Mouse (Mus musculus): Measurements from ENCODE around the gene Zscan29.

Gene Zscan29

GRCm38 (mm10) chr2:121170980-121171742 is at the start of gene Zscan29:
Gene Zscan29 (minus strand): TSS chr2:121171125.
- DNase-seq (ENCODE audit: low spot score in 2 of 2) = peak; percentile 83 to 86

- no peak for DNase-seq (ENCODE audit: low spot score in 2 of 2)
Observed at GRCm38 (mm10) chr2:121219994-121220393, 49.1 kb upstream of the Zscan29 start.

GRCm38 (mm10) chr2:121219177-121219576 is 48.3 kb upstream of the Zscan29 start:
- no peak for DNase-seq (ENCODE audit: low spot score in 2 of 2)

- DNase-seq (ENCODE audit: low spot score in 2 of 2) = no peak
Observed at GRCm38 (mm10) chr2:121214491-121214890, 43.6 kb upstream of the Zscan29 start.

- DNase-seq (ENCODE audit: low spot score in 2 of 2) = no peak
Observed at GRCm38 (mm10) chr2:121206541-121206940, 35.6 kb upstream of the Zscan29 start.

- DNase-seq (ENCODE audit: low spot score in 2 of 2) = no peak
Observed at GRCm38 (mm10) chr2:121204276-121204675, 33.4 kb upstream of the Zscan29 start.

GRCm38 (mm10) chr2:121195466-121195865 is 24.5 kb upstream of the Zscan29 start:
- DNase-seq (ENCODE audit: low spot score in 2 of 2) = no peak

GRCm38 (mm10) chr2:121188530-121188929 is 17.6 kb upstream of the Zscan29 start:
- DNase-seq (ENCODE audit: low spot score in 2 of 2) = no peak

GRCm38 (mm10) chr2:121184142-121184541 is 13.2 kb upstream of the Zscan29 start:
- no peak for DNase-seq (ENCODE audit: low spot score in 2 of 2)

- DNase-seq (ENCODE audit: low spot score in 2 of 2) = no peak
Observed at GRCm38 (mm10) chr2:121183431-121183830, 12.5 kb upstream of the Zscan29 start.

- DNase-seq (ENCODE audit: low spot score in 2 of 2) = no peak
Observed at GRCm38 (mm10) chr2:121178828-121179479, 8.0 kb upstream of the Zscan29 start.

GRCm38 (mm10) chr2:121170481-121170971 is 399 bp downstream of the Zscan29 start, which contains the start of gene Tubgcp4:
Gene Tubgcp4 (plus strand): TSS chr2:121170654.
- no peak for DNase-seq (ENCODE audit: low spot score in 2 of 2)

GRCm38 (mm10) chr2:121169902-121170301 is 1.0 kb downstream of the Zscan29 start:
- peak; percentile 6 to 20 for DNase-seq (ENCODE audit: low spot score in 2 of 2)

GRCm38 (mm10) chr2:121169173-121169572 is 1.8 kb downstream of the Zscan29 start:
- no peak for DNase-seq (ENCODE audit: low spot score in 2 of 2)

GRCm38 (mm10) chr2:121153100-121153499 is 17.8 kb downstream of the Zscan29 start:
- no peak for DNase-seq (ENCODE audit: low spot score in 2 of 2)

- no peak for DNase-seq (ENCODE audit: low spot score in 2 of 2)
Observed at GRCm38 (mm10) chr2:121149679-121150078, 21.2 kb downstream of the Zscan29 start.

- DNase-seq (ENCODE audit: low spot score in 2 of 2) = no peak
Observed at GRCm38 (mm10) chr2:121142415-121142814, 28.5 kb downstream of the Zscan29 start.

- no peak for DNase-seq (ENCODE audit: low spot score in 2 of 2)
Observed at GRCm38 (mm10) chr2:121141216-121142035, 29.5 kb downstream of the Zscan29 start.

GRCm38 (mm10) chr2:121140018-121140882 is 30.7 kb downstream of the Zscan29 start, which contains the start of the genes Adal and Lcmt2:
Gene Adal (plus strand): TSS chr2:121140428.
Gene Lcmt2 (minus strand): TSS chr2:121140653.
- DNase-seq (ENCODE audit: low spot score in 2 of 2) = peak; percentile 78 to 84

GRCm38 (mm10) chr2:121139266-121140017 is 31.5 kb downstream of the Zscan29 start:
- DNase-seq (ENCODE audit: low spot score in 2 of 2) = peak in 1 of 2 experiments; percentile 3

All from natural killer cell, adult 2 months (primary cell).